Mouse (Mus musculus) left cerebral cortex, adult 2 months (tissue): ENCODE results near the gene Onecut3. TPM values are rescaled to one million over a fixed set of nuclear protein-coding genes. Genes with fewer than 3 reads are reported as not detected.
A peak's percentile ranks its signal among the peaks of the same experiment; 100 is the strongest.

Experiments used
- DNase-seq, 2 experiments: peaks; one replicate each; pipeline ENCODE4 v3.0.0; 2021 to 2022; ENCODE audit warnings: low spot score in 2 of 2, mixed read lengths in 1 of 2; ENCODE audit errors: extremely low spot score in 1 of 2
- H3K27ac ChIP-seq: fragments of 200-600 bp; 2 replicates; pipeline ENCODE4 v1.8.1; 2022
- H3K4me3 ChIP-seq: fragments of 200-600 bp; 2 replicates; pipeline ENCODE4 v1.8.1; 2022
- CTCF ChIP-seq: fragments of 200-600 bp; IDR thresholded peaks from 2 replicates; pipeline ENCODE4 v1.8.1; 2022; ENCODE audit warnings: antibody characterized with exemption, mild to moderate bottlenecking, moderate library complexity
- intact Hi-C: fragments of 180-260 bp; cut with DNase I; formaldehyde crosslinking; loops from one replicate; pipeline ENCODE4 v1.15.1; 2025
- total RNA-seq, 2 experiments: library from RNA; stranded (reverse); gene quantifications; 2 replicates each; pipeline ENCODE4 v1.2.3; 2021

The Onecut3 gene
- total RNA-seq, 2 experiments from 2014 or later, result not detected

GRCm38 (mm10) chr10:80561116-80561944 lies 66.7 kb downstream of the Onecut3 start, which contains the start of gene Rexo1:
TSS of gene Rexo1 (minus strand) at chr10:80561560.
- peak within 1 kb of the TSS; percentile 97 for H3K4me3 ChIP-seq
- H3K27ac ChIP-seq, result peak within 1 kb of the TSS; percentile 100
- DNase-seq, result peak; percentile 90 to 93
- TF ChIP-seq CTCF, result peak; percentile 82
- intact Hi-C loops, result no loop called here

GRCm38 (mm10) chr10:80566375-80567092 lies 71.9 kb downstream of the Onecut3 start:
- peak; percentile 98 for TF ChIP-seq CTCF
- Histone ChIP-seq H3K4me3 (peak overlapping the region; percentile 27), H3K27ac (peak overlapping the region; percentile 92)
- intact Hi-C loops, result loop anchor here (1.0 kb wide), 1 partner anchor 11 kb away; the partner anchor contains the start of gene Klf16
- DNase-seq, result peak; percentile 86 to 92

Other genes starting within 250 kb of the Onecut3 start
- gene Ndufs7, start 245.7 kb upstream of the Onecut3 start, total RNA-seq, result 100 to 1,000 TPM; 194 to 206 TPM
- 10 to 100 TPM; 16.6 to 23.3 TPM for gene Gamt, start 233.8 kb upstream of the Onecut3 start, total RNA-seq
- 10 to 100 TPM; 87.4 to 90.3 TPM for gene Dazap1, start 233.3 kb upstream of the Onecut3 start, total RNA-seq
- gene Rps15, start 202.4 kb upstream of the Onecut3 start, total RNA-seq, result 100 to 1,000 TPM; 816 to 913 TPM
- 100 to 1,000 TPM; 111 to 113 TPM for gene Apc2, start 198.9 kb upstream of the Onecut3 start, total RNA-seq
- gene 2310011J03Rik, start 174.3 kb upstream of the Onecut3 start, total RNA-seq, result 10 to 100 TPM; 26.3 to 26.9 TPM
- 1 to 10 TPM; 4.0 to 5.4 TPM for gene Pcsk4, start 165.3 kb upstream of the Onecut3 start, total RNA-seq
- 10 to 100 TPM; 13.5 to 13.6 TPM for gene Reep6, start 164.9 kb upstream of the Onecut3 start, total RNA-seq
- gene Adamtsl5, start 146.4 kb upstream of the Onecut3 start, total RNA-seq, result 10 to 100 TPM in 1 of 2 experiments, 1 to 10 TPM in 1; 7.9 to 11.1 TPM
- gene Plk5, start 138.4 kb upstream of the Onecut3 start, total RNA-seq, result 10 to 100 TPM; 27.3 to 37.9 TPM
- gene Mex3d, start 107.2 kb upstream of the Onecut3 start, total RNA-seq, result 10 to 100 TPM; 19.2 to 20.6 TPM
- gene Mbd3, start 95.3 kb upstream of the Onecut3 start, total RNA-seq, result 100 to 1,000 TPM; 139 to 150 TPM
- 100 to 1,000 TPM; 373 to 394 TPM for gene Uqcr11, start 88.0 kb upstream of the Onecut3 start, total RNA-seq
- gene Tcf3, start 61.2 kb upstream of the Onecut3 start, total RNA-seq, result 10 to 100 TPM; 28.9 to 30.1 TPM
- gene Atp8b3, start 44.3 kb downstream of the Onecut3 start, total RNA-seq, result under 1 TPM; 0.11 to 0.63 TPM
- 10 to 100 TPM; 46.5 to 51.3 TPM for gene Rexo1, start 66.7 kb downstream of the Onecut3 start, total RNA-seq
- 10 to 100 TPM; 48.2 to 59.7 TPM for gene Klf16, start 82.5 kb downstream of the Onecut3 start, total RNA-seq
- 100 to 1,000 TPM; 185 to 191 TPM for gene Abhd17a, start 95.5 kb downstream of the Onecut3 start, total RNA-seq
- gene Scamp4, start 108.0 kb downstream of the Onecut3 start, total RNA-seq, result 10 to 100 TPM; 41.5 to 44.8 TPM
- gene Adat3, start 108.0 kb downstream of the Onecut3 start, total RNA-seq, result 1 to 10 TPM; 1.3 to 5.6 TPM
- gene Gm49322, start 111.2 kb downstream of the Onecut3 start, total RNA-seq, result 1 to 10 TPM; 2.7 to 4.2 TPM
- 100 to 1,000 TPM; 244 to 251 TPM for gene Csnk1g2, start 128.0 kb downstream of the Onecut3 start, total RNA-seq
- gene Btbd2, start 162.2 kb downstream of the Onecut3 start, total RNA-seq, result 10 to 100 TPM; 85.1 to 96.7 TPM
- gene Mknk2, start 183.3 kb downstream of the Onecut3 start, total RNA-seq, result 10 to 100 TPM; 42.8 to 48.8 TPM
- gene Mob3a, start 207.1 kb downstream of the Onecut3 start, total RNA-seq, result 10 to 100 TPM; 13.6 to 15.5 TPM
- 10 to 100 TPM; 45.0 to 46.0 TPM for gene Izumo4, start 207.3 kb downstream of the Onecut3 start, total RNA-seq
- 100 to 1,000 TPM; 150 to 151 TPM for gene Ap3d1, start 247.4 kb downstream of the Onecut3 start, total RNA-seq